Mouse (Mus musculus): ENCODE data around the gene Nudcd3.

Gene Nudcd3

DNA sequence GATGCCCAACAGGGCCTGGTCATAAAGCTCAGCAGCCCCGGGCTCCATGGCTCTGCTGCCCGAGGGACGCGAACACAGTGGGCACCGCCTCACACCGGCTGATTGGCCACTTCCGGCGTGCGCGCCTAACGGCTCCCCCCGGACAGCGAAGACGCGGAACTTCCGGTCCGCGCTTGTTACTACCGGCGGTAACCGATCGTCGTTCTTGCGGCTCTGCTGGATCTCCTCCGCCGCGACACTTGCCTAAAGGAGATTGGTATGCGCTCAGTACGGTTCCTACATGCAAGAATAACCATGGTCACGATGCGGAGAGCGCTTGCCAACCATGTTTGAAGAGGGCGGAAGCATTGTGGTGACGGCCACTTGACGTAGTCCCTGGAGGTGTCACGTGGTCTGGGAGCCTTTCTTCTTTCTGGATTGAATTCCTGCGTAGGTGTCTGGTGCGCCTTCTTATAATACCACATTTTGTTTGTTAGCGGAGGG, at the start of gene Nudcd3:
Gene Nudcd3, minus strand, starts transcription at position 329 of the 483 bp plus-strand sequence.
- DNase-seq (ENCODE audit: low read depth in 2 of 2, low spot score in 2 of 2) = peak; percentile 84 to 88

DNA sequence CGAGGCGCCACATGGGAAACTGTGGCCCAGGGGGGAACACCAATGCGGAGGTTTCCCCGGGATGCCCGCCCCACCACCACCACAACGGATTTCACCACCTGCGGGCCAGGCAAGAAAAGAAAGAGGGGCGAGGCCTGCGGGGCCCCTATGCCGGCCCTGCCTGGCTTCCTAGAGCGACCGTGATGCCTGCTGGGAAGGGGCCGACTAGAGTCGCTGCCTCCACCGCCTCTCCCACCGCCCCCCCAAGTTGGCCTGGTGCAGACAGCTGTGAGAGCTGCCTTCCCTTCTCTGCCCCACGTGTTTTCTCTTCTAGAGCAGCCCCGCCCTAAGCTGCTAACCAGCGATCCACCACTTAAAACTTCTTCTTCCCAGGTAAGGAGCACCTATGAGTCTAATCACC, 44.5 kb upstream of the Nudcd3 start:
- no peak for DNase-seq (ENCODE audit: low read depth in 2 of 2, low spot score in 2 of 2)

DNA sequence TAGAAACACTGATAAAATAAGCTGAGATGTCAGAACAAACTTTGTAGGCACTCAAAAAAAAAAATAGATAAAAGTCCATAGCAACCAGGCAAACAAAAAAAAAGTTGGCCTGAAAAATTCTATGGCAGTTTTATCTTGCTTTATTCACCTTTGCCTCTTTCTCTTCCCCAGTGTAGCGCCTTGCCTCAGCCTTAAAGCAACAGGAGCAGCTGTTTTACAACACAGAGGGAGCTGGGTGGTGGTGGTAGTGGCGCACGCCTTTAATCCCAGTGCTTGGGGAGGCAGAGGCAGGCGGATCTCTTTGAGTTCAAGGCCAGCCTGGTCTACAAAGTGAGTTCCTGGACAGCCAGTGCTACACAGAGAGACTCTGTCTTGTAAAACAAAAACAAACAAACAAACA, 32.8 kb upstream of the Nudcd3 start:
- DNase-seq (ENCODE audit: low read depth in 2 of 2, low spot score in 2 of 2) = no peak

DNA sequence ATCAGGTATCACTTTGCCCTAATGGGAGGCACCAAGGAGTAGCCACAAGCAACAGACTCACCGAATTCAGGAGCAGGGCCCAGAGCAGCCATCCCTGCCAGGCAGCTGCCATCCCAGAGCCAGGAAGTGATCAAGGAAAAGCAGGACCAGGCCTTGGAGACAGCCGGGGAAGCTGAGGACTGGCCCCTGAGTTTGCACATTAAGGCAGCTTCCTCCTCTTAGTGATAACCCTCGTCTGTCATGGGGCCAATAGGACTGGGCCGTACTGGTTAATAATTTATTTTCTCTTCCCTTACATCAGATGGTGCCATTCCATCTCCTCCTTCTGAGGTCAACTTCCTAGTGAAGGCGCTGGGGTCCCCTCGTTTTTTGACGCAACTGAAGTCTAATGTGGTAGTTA, 29.8 kb upstream of the Nudcd3 start, which contains the start of gene Npc1l1:
Gene Npc1l1, minus strand, starts transcription at position 132 of the 400 bp plus-strand sequence.
- no peak for DNase-seq (ENCODE audit: low read depth in 2 of 2, low spot score in 2 of 2)

DNA sequence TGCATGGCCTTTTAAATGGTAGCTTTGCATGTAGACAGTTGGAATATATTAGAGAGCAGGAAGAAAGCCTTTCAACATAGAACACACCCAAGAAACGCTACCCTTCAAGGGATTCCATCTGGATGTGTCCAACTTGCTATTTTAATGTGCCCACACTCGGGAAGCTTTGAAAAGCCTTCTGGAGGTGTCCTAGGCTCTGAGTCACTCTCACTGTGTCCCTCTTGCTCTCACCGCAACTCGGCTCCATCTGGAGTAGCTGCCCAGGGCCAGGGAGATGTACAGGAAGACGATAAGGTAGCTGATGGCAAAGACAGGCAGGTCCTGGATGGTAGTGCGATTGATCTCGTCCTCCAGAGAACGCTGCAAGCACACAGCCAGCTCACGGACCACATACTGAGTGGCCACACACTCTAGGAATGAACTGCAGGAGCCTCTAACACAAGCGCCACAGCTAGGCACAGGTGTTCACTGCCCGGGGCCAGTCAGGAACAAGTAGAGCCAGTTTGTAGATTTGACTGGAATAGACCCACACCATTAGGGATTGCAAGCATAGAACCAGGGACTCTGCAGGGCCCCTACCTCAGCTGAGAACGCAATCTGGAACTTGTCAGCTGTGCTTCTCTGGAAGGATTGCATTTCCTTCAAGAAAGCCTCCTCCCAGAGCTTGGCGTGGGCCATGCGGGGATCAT, 24.5 kb upstream of the Nudcd3 start:
- no peak for DNase-seq (ENCODE audit: low read depth in 2 of 2, low spot score in 2 of 2)

DNA sequence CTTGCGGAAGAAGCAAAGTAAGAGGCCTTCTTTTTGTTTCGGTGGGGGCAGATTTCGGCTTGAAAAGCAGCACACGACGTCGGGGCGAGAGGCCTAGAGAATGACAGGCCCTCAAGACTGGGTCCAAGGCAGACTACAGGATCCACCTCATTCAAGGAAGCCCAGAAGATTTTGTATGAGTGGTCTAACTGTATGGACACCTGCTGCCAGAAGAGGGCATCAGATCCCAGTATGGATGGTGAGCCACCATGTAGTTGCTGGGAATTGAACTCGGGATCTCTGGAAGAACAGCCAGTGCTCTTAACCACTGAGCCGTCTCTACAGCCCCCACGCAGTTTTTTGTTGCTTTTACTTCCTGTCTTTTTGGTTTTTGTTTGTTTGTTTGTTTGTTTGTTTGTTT, 22.0 kb upstream of the Nudcd3 start:
- DNase-seq (ENCODE audit: low read depth in 2 of 2, low spot score in 2 of 2) = no peak

DNA sequence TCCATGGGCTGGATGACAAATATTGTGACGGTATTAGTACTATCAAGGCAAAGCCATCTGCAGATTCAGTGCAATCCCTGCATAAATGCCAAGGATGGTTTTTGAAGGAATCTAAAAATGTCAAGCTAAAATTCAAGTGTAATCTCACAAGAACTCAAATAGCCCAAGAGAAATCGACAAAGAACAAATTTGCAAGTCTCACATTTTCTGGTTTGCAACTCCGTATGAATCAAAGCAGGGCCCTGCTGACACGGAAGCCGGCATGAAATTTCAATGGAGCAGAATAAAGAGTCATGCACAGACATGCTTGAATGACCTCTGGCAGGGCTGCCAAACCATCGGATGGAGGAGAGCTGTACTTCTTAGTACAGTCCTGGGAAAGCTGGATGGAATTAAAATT, 19.8 kb upstream of the Nudcd3 start:
- no peak for DNase-seq (ENCODE audit: low read depth in 2 of 2, low spot score in 2 of 2)

DNA sequence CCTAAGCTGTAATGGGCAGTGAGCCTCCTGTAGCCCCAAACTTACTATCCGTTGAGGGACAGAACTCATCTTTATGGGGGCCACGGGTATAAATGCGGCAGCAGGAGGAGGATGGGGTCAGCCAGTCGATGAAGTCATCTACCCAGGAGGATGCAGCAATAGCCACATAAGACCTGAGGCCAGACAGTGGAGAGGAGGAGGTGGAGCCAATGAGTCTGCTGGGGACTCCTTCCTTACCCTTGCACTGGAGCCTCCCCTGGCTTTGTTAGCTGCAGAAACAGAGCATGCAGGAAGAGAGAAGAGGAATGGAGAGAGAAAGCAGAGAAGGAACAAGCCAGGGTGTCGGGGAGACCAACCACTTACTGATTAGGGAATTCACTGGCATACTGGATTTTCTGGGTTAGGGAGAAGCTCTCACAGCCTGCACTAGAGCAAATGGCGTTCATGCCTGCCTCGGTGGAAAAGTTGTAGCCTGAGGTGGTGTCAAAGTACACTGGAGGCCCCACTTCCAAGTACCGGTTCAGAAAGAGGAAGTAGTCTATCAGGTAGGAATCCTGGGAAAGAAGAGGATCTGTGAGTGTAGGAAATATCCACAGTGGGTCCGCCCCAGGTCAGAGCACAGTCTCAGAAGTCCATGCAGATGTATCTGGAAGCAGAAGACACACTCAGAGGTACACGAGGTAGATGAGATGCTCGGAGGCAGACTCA, 18.1 kb upstream of the Nudcd3 start:
- DNase-seq (ENCODE audit: low read depth in 2 of 2, low spot score in 2 of 2) = no peak

DNA sequence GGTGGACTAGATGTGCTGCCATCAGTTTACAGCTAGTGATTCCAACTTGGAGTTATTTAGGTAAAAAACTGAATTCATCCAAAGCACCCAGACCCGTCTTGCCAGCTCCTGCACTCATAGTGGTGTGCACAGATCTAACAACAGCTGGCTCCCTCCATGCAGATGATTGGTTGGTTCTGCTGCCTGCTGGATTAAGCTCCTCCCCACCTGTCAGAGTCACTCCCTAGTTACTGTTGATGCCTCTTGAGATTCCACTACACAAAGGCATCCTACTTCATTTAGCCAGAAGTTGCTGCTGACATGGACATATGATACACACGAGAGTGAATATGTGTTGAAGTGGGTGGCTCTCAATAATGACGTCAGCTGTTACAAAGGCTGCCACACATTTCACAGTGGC, 16.6 kb upstream of the Nudcd3 start:
- no peak for DNase-seq (ENCODE audit: low read depth in 2 of 2, low spot score in 2 of 2)

DNA sequence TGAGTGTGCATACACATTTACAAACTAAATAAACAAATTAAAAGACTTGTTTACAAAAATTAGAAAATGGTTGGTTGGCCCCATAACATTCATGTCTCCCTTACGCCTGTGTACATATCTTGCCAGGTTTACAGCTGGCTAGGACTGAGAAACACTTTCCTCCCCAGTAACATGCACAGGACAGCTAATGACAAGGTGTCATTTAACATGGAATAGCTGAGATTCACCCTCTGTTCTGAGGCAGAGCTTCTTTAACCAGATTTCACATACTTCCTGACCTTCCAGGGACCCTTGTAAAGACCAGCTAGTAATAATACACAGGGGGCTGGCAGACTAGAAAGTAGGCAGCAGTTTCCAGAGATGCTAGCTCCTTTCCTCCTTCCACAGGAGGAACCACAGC, 7.9 kb upstream of the Nudcd3 start:
- DNase-seq (ENCODE audit: low read depth in 2 of 2, low spot score in 2 of 2) = no peak

DNA sequence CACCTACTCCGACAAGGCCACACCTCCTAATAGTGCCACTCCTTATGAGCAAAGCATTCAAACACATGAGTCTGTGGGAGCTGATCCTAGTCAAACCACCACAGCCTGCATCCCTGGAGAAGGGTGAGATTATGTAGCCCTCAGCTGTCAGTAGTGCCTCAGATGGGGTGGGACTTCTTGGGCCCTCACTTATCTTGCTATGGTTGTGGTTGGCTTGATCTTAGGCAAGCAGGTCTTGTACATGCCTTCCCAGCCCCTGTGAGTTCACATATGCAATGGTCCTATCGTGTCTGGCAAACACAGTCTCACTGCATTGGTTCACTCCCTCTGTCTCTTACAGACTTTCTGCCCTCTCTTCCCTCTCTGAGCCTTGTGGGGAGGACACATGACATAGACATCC, 6.9 kb upstream of the Nudcd3 start:
- no peak for DNase-seq (ENCODE audit: low read depth in 2 of 2, low spot score in 2 of 2)

DNA sequence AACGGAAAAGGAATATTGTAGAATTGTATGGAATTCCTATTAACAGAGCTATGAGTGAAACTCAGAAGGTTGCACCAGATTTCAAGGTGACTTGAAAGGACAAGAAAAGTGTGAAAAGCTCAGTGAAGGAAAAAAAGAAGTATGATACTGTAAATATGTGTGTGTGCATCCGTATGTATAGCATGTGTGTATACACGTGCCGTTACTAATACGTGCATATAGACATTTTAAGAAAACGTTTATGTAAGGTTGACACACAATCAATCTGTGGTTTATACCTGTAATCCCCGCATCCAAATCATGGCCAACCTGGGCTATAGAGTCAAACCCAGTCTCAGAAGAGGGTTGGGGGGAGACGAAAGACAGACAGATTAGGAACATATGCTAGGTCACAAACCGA, 355 bp upstream of the Nudcd3 start:
- no peak for DNase-seq (ENCODE audit: low read depth in 2 of 2, low spot score in 2 of 2)

DNA sequence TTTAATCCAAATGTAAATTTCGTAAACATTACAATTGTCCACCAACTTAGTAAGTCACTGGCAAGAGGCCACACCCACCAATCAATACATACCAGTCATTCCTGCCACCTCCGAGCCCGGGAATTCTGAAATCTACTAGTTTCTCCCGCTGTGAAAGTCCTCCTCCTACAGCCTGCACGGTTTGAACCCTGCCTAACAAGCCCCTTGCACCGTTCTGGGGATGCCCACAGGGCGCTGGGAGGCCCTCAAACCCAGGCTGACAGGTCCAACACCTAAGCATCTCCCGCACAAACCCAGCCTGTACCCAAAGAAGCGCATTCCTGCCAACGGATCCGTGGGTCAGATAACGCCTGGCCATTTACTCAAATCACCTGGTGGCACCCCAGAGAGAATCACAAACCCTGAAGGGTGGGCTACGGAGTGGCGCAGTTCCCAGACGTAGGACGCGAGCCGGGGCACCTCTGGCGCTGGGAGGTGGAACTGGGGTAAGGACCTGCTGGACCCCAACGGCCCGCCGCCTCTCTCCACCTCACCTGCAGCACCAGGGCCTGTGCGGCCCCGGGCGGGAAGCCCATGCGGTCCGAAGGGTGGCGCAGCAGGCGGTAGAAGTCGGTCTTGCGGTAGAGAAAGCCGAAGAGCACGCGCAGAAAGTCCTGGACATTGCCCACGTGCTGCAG, 667 bp downstream of the Nudcd3 start, which contains the start of gene A730071L15Rik:
Gene A730071L15Rik, plus strand, starts transcription at position 620 of the 677 bp plus-strand sequence.
- no peak for DNase-seq (ENCODE audit: low read depth in 2 of 2, low spot score in 2 of 2)

DNA sequence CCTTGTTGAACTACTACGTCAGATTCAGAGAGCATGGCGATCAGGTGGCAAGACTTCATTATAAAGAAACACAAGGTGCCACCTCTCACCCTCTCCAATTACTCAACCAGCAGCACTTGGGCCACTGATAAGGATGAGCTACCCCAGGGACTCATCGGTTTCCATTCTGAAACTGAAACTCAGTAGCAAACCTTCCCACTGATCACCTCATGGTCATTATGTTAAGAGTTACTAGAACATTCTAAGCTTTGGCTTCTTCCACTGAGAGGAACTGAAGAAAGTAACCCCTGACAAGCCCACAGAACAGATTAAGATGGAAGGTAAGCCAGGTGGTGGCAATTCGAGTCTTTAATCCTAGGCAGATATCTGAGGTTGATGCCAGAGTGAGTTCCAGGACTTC, 1.8 kb downstream of the Nudcd3 start:
- no peak for DNase-seq (ENCODE audit: low read depth in 2 of 2, low spot score in 2 of 2)

DNA sequence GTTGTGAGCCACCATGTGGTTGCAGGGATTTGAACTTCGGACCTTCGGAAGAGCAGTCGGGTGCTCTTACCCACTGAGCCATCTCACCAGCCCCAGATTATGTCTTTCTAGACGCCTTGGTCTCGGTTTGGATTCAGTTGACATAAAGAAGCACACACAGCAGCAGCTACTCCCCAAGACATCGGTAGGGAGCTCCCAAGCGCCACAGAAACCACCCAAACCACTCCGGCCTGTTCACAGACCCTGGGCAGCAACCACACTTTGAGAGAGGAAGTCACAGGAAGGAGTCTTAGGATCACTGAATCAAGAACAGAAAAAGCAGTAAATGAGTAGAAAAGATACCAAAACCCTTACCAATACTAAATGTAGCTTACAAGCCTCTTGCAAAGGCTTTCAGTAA, 3.4 kb downstream of the Nudcd3 start:
- DNase-seq (ENCODE audit: low read depth in 2 of 2, low spot score in 2 of 2) = no peak

DNA sequence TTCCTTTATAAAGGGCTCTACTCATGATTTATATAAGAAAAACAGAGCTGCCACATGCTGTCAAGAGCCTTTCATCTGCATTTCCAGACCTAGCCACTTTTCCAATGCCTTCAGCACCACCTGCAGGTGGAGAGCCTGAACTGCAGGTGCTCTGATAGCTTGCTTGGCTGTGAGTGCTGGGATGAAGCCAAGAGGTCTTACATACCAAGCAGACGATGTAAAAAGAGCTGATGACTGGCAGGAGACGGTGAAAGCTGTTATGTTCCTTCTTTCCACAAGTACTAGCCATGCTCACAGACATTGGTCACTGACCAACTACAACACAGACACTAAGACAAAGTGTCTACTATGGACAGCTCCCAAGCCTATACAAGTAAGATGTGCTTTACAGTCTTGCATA, 12.3 kb downstream of the Nudcd3 start:
- peak; percentile 77 to 83 for DNase-seq (ENCODE audit: low read depth in 2 of 2, low spot score in 2 of 2)

DNA sequence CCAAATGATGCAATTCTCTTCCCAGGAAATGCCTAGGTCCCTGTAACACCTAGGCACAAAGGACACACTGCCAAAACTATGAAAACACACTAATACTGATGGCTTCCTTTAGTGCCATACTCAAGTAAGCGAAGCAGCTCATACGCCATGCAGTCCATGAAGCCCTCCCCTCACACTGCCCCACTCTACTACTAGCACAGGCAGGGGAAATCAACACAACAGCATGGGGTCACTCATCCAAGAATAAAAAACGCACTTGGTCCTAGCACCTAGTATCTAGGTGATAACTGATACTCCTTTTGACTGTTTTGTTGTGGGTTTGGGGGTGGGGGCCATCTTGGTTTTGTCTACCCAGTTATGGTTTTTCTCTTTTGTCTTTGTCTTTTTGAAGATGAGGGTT, 12.8 kb downstream of the Nudcd3 start:
- DNase-seq (ENCODE audit: low read depth in 2 of 2, low spot score in 2 of 2) = no peak

DNA sequence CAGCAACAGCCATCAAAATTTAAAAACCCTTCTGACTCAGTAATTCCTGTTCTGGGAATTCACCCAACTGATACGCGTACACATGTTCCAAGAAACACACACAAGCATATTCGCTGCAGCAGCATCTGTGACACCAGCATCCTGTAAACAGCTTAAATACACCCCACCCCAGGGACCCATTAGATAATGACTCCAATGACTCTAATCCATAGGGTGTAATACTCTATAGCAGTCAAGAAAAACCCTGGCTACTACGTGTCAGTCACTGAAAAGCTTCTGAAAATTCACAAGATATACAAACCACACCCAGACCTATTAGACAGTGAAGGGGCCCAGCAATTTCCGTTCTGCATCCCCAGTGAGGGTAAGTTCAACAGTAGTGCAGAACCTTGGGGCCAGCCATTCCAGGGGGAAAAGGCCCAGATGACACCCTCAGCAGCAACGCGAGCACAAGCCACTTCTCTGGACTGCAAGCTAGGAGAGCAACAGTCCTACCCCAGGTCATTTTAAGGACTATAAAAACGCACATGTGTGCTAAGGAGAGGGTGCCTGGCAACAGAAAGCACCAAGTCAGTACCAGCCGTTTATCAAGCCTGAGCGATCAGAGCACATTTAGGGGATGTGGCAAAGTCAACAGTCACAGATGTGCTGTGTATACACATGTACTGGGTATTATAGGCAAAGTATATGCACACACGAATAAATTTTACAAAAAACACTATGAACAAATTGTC, 15.8 kb downstream of the Nudcd3 start:
- DNase-seq (ENCODE audit: low read depth in 2 of 2, low spot score in 2 of 2) = no peak

DNA sequence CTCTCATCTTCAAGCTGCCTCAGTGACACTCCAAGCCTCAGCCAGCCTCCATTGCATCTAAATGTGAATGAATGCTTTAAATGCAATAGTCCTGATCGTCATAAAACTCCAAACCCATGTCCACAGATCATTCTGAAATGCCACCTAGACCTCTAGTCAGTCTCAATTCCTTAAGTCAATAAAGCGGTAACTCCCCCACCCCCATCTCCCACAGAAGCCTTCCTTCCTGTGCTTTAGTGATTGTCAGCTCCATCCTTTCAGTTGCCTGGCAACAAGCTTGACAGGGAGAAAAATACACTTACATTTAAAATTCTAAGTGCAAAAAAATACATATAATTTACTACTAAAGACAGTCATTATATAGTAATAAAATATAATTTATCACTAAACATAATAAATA, 17.0 kb downstream of the Nudcd3 start:
- DNase-seq (ENCODE audit: low read depth in 2 of 2, low spot score in 2 of 2) = no peak

DNA sequence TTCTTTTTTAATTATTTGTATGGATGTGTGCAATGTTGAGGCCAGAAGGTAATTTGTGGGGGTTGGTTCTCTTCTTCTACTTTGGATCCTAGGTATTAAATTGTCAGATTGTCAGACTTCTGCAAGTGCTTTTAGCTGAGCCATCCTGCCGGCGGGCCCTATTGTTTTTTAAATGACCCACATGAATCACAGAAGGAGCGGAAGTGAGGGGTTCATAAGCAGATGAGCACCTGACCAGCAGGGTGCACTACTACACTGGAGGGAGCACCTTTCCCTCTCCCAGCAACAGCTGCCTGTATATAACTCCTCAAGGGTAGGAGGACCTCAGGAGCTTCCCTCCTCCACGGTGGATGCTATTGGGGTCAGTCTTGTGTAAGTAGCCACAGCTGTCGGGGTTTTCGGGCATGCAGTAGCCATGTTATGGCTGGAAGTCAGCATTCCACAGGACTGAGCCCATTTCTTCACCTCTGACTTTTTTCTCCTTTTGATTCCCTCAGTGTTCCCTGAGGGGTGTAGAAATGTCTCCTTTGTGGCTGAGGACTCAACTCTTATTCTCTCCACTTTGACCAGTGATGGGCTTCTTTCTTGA, 19.3 kb downstream of the Nudcd3 start:
- peak; percentile 20 to 24 for DNase-seq (ENCODE audit: low read depth in 2 of 2, low spot score in 2 of 2)

DNA sequence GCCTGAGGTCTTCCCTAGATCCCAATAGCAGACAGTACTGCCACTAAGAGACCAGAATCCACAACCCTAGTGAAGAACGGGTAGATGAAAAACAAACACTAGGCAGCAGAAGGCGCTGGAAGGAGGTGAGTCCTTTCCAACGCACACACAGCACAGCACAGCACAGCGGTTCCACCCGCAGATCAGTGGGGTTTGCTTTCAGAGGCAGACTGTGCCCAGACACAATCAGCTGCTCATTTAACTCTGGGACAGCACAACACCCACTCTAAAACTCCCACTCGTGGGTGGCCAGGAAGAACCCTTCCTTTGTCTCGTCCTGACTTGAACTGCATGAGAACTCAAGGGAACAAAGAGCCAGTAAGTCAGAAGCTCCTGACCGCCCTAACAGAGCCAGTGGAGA, 21.0 kb downstream of the Nudcd3 start:
- DNase-seq (ENCODE audit: low read depth in 2 of 2, low spot score in 2 of 2) = no peak
